Mouse (Mus musculus) CH12.LX (cell line): Measurements from ENCODE around the gene Smim24. TPM values are rescaled to one million over a fixed set of nuclear protein-coding genes. Genes with fewer than 3 reads are reported as not detected.
A peak's percentile ranks its signal among the peaks of the same experiment; 100 is the strongest.

ENCODE experiments used
- DNase-seq: peaks from one replicate; pipeline ENCODE4 v3.0.0-alpha.2; 2013; ENCODE audit errors: extremely low read depth
- H3K27ac ChIP-seq: 2 replicates; pipeline ENCODE4 v1.5.1; 2012; ENCODE audit warnings: low read depth, mild to moderate bottlenecking, control low read depth, moderate library complexity; ENCODE audit not compliant: insufficient read depth
- H3K27me3 ChIP-seq: replicated peaks from 2 replicates; pipeline ENCODE3; 2012; ENCODE audit warnings: inconsistent platforms
- H3K36me3 ChIP-seq, 2 experiments: replicated peaks in 1 of 2; 2 replicates each; pipeline versions ENCODE3 to v1.6.1; 2012; ENCODE audit warnings: inconsistent platforms in 1 of 2, low read length in 1 of 2, mild to moderate bottlenecking in 1 of 2, mixed read lengths in 1 of 2, moderate library complexity in 1 of 2; ENCODE audit not compliant: control insufficient read depth in 1 of 2, insufficient read depth in 1 of 2
- H3K4me1 ChIP-seq, 2 experiments: 2 replicates each; pipeline ENCODE4 v1.6.1; 2012; ENCODE audit warnings: inconsistent platforms in 1 of 2, moderate library complexity in 1 of 2; ENCODE audit not compliant: insufficient read depth in 2 of 2, control insufficient read depth in 1 of 2
- H3K4me2 ChIP-seq: 2 replicates; pipeline ENCODE4 v1.6.1; 2012; ENCODE audit warnings: low read depth, mild to moderate bottlenecking, control low read depth; ENCODE audit not compliant: poor library complexity, insufficient read depth, severe bottlenecking
- H3K4me3 ChIP-seq, 3 experiments: fragments of 150-350 bp in 1 of 3; sonication (generic) in 1 of 3; replicated peaks in 1 of 3; 2 replicates each; pipeline versions ENCODE3 to v1.5.1; 2011 to 2012; ENCODE audit warnings: low read depth in 2 of 3, low read length in 2 of 3, mild to moderate bottlenecking in 2 of 3, moderate library complexity in 2 of 3, control low read depth in 1 of 3, improper control_type of control experiment in 1 of 3, inconsistent platforms in 1 of 3, mixed read lengths in 1 of 3; ENCODE audit not compliant: poor library complexity in 1 of 3
- H3K79me2 ChIP-seq: replicated peaks from 2 replicates; pipeline ENCODE4 v1.6.1; 2012; ENCODE audit warnings: mild to moderate bottlenecking, moderate library complexity; ENCODE audit not compliant: control insufficient read depth, poor library complexity, insufficient read depth, severe bottlenecking; ENCODE audit errors: extremely low read depth
- H3K9ac ChIP-seq: 2 replicates; pipeline ENCODE4 v1.6.1; 2012; ENCODE audit warnings: low read depth, mild to moderate bottlenecking, control low read depth, moderate library complexity; ENCODE audit not compliant: insufficient read depth
- H3K9me3 ChIP-seq: replicated peaks from 2 replicates; pipeline ENCODE3; 2012; ENCODE audit warnings: low read length, inconsistent platforms, mixed read lengths
- CHD1 ChIP-seq: IDR thresholded peaks from 2 replicates; pipeline ENCODE4 v1.6.1; 2012; ENCODE audit warnings: low read depth, low read length, improper control_type of control experiment, inconsistent platforms
- CHD2 ChIP-seq: IDR thresholded peaks from 2 replicates; pipeline ENCODE4 v1.6.1; 2011; ENCODE audit warnings: low read length, improper control_type of control experiment
- ELF1 ChIP-seq: IDR thresholded peaks from 2 replicates; pipeline ENCODE4 v1.6.1; 2014; ENCODE audit warnings: low read depth, mild to moderate bottlenecking, inconsistent platforms, low read length, improper control_type of control experiment
- IRF4 ChIP-seq: IDR thresholded peaks from 2 replicates; pipeline ENCODE4 v1.6.1; 2014; ENCODE audit warnings: low read depth, mild to moderate bottlenecking, inconsistent platforms, low read length, improper control_type of control experiment
- MAFK ChIP-seq: IDR thresholded peaks from 2 replicates; pipeline ENCODE4 v1.6.1; 2011; ENCODE audit warnings: low read length, improper control_type of control experiment; ENCODE audit not compliant: insufficient replicate concordance
- POLR2A ChIP-seq: IDR thresholded peaks from 2 replicates; pipeline ENCODE4 v1.6.1; 2011; ENCODE audit warnings: low read depth, mild to moderate bottlenecking, improper control_type of control experiment, low read length
- POLR2AphosphoS2 ChIP-seq: IDR thresholded peaks from 2 replicates; pipeline ENCODE4 v1.6.1; 2011; ENCODE audit warnings: low read depth, low read length, improper control_type of control experiment
- RAD21 ChIP-seq: IDR thresholded peaks from 2 replicates; pipeline ENCODE4 v1.6.1; 2011; ENCODE audit warnings: low read depth, mild to moderate bottlenecking, low read length, improper control_type of control experiment, moderate library complexity
- RCOR1 ChIP-seq: conservative IDR thresholded peaks from 2 replicates; pipeline ENCODE4 v1.6.1; 2012; ENCODE audit warnings: low read depth, mild to moderate bottlenecking, inconsistent platforms, low read length, improper control_type of control experiment
- UBTF ChIP-seq: IDR thresholded peaks from 2 replicates; pipeline ENCODE4 v1.6.1; 2012; ENCODE audit warnings: low read depth, mild to moderate bottlenecking, inconsistent platforms, low read length, improper control_type of control experiment, moderate library complexity
- ZKSCAN1 ChIP-seq: IDR thresholded peaks from 2 replicates; pipeline ENCODE4 v1.6.1; 2012; ENCODE audit warnings: low read depth, inconsistent platforms, low read length, improper control_type of control experiment, borderline replicate concordance
- ZNF384 ChIP-seq: IDR thresholded peaks from 2 replicates; pipeline ENCODE4 v1.6.1; 2012; ENCODE audit warnings: low read depth, low read length, improper control_type of control experiment, inconsistent platforms
- dilution Hi-C: fragments of 300-500 bp; cut with MboI; formaldehyde crosslinking; loops from 2 replicates; pipeline ENCODE4 v1.14.3; 2020; ENCODE audit warnings: low sequenced_read_pairs; ENCODE audit not compliant: extremely low pct_unique_long_range_greater_than_20kb, extremely low pct_ligation_motif_present
- in situ Hi-C: fragments of 300-500 bp; cut with MboI; formaldehyde crosslinking; loops from 3 replicates; pipeline ENCODE4 v1.14.3; 2019; ENCODE audit warnings: low sequenced_read_pairs, low pct_ligation_motif_present, low pct_unique_long_range_greater_than_20kb, mixed read lengths
- polyA plus RNA-seq: library from polyadenylated mRNA; unstranded; fragments of >175 nt; gene quantifications from 2 replicates; pipeline ENCODE4 v1.2.1, GENCODE M21; 2012; ENCODE audit warnings: low read depth; ENCODE audit not compliant: insufficient read length
- total RNA-seq, 2 experiments: library from RNA; depleted of rRNA; stranded (reverse); fragments of 300-350 nt in 1 of 2; fragments of >200 nt in 1 of 2; gene quantifications; 2 replicates each; pipeline ENCODE4 v1.2.3; 2012 to 2014

The Smim24 gene
- total and polyA plus RNA-seq, 3 experiments = 0.13 to 0.64 TPM; not detected in 1

- Histone ChIP-seq H3K4me1 (peaks cover 0 to 8% of the 10 kb centered on the region in 2 experiments; a peak in 1 of 4 replicates), H3K36me3 (peaks cover 57 to 67% of the 10 kb centered on the region in 2 experiments)
- in situ Hi-C loops = no loop called here
These were observed 7.7 kb downstream of the Smim24 start for GRCm38 (mm10) chr10:81400371-81401204.

DNA sequence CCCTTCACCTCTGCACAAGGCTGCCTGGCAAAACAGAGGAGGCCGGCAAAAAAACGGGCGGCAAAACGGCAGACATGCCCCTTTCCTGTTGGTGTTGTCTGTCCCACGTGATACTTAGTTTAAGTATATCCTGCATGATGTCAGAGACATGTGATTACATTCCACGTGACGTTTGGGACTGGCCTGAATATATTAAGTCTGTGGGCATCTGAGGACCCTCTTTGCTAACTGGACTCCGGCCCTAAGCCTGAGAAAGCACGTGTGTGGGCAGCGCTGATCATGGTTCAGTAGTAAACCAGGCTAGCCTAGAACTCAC is 8.3 kb downstream of the Smim24 start:
- Histone ChIP-seq H3K4me3 (no peak overlapping the region), H3K9me3 (no peaks in the 10 kb centered on the region), H3K4me1 (peaks cover 4 to 13% of the 10 kb centered on the region in 2 experiments; a peak in 3 of 4 replicates), H3K27me3 (no peaks in the 10 kb centered on the region), H3K4me2 (no peak overlapping the region), H3K27ac (no peak overlapping the region), H3K36me3 (peaks cover 63 to 72% of the 10 kb centered on the region in 2 experiments), H3K79me2 (no peaks in the 10 kb centered on the region), H3K9ac (no peak overlapping the region)
- in situ Hi-C loops = no loop called here
- dilution Hi-C loops = no loop called here
- DNase-seq = no peak
- TF ChIP-seq RCOR1 (no peak), CHD1 (no peak), UBTF (no peak), IRF4 (no peak), POLR2AphosphoS2 (no peak), MAFK (no peak)

More at GRCm38 (mm10) chr10:81400371-81401204, 7.7 kb downstream of the Smim24 start:
- H3K4me3 ChIP-seq = no peak overlapping the region
- H3K27ac ChIP-seq = no peak overlapping the region
- no peaks in the 10 kb centered on the region for H3K79me2 ChIP-seq
- dilution Hi-C loops = no loop called here
- H3K4me2 ChIP-seq = no peak overlapping the region
- no peak overlapping the region for H3K9ac ChIP-seq
- no peak for DNase-seq
- no peaks in the 10 kb centered on the region for H3K9me3 ChIP-seq
- no peak for TF ChIP-seq UBTF
- no peak for TF ChIP-seq ELF1
- no peak for TF ChIP-seq ZNF384
- TF ChIP-seq POLR2AphosphoS2 = no peak
- TF ChIP-seq CHD2 = no peak
- TF ChIP-seq ZKSCAN1 = no peak
- no peak for TF ChIP-seq POLR2A
- TF ChIP-seq, all 38 proteins: peak for 0
- no peaks in the 10 kb centered on the region for H3K27me3 ChIP-seq

DNA sequence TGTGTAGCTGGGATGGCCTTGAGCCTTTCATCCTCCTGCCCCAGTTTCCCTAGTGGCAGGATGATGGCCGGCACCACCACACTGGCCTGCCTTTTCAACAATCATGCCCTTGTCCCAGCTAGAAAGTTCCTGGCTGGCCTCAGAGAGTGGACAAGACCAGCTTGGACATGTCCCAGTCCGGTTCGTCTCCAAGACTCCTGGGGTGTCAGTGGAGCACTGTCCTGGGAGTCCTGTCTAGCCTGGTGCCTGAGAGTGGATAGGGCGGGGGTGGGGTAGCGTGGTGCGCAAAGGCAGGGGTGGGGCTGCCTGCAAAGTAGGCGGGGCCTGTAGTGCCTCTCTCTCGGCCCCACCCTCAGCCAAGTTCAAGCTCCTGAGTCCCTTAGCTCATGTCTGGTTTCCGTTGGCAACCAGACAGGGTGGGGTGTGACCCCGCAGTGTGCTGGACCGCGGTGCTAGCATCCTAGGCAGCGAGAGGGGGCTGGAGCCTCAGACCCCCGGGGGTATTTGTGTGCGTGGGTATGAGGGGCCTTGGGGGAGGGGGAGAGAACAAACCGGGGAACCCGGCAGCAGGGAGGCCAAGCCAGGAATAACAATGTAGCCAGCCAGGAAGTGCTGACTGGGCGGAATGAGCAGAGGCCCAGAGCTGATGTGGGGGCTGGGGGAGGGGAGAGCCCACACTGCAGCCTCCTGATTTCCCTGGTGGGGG is 8.8 kb downstream of the Smim24 start:
- dilution Hi-C loops = no loop called here
- H3K4me3 ChIP-seq = no peak overlapping the region
- TF ChIP-seq MAFK (peak; percentile 63; the same call in 1 of the 2 replicates), RAD21 (no peak)
- TF ChIP-seq, all 38 proteins: peak for 1
- no peak overlapping the region for H3K9ac ChIP-seq
- no peaks in the 10 kb centered on the region for H3K9me3 ChIP-seq
- no peaks in the 10 kb centered on the region for H3K27me3 ChIP-seq
- no peak overlapping the region for H3K4me2 ChIP-seq
- in situ Hi-C loops = no loop called here
- no peak for DNase-seq
- H3K36me3 ChIP-seq = peaks cover 67 to 76% of the 10 kb centered on the region in 2 experiments
- H3K79me2 ChIP-seq = no peaks in the 10 kb centered on the region
- no peak overlapping the region for H3K27ac ChIP-seq
- peaks cover 9 to 19% of the 10 kb centered on the region in 2 experiments for H3K4me1 ChIP-seq
